Mouse (Mus musculus) liver, adult 2 months (tissue): ENCODE measurements around the gene Ccdc177. TPM values are rescaled to one million over a fixed set of nuclear protein-coding genes. Genes with fewer than 3 reads are reported as not detected.

Source experiments
- DNase-seq: peaks from one replicate; pipeline ENCODE4 v3.0.0-alpha.2; 2011; ENCODE audit warnings: low read depth, low spot score; ENCODE audit errors: extremely low read depth
- H3K27ac ChIP-seq: fragments of 200-500 bp; replicated peaks from 2 replicates; pipeline ENCODE4 v1.5.1; 2012; ENCODE audit warnings: low read depth, mild to moderate bottlenecking, control low read depth, inconsistent platforms, low read length; ENCODE audit not compliant: insufficient read depth
- H3K27me3 ChIP-seq: fragments of 200-500 bp; 2 replicates; pipeline ENCODE4 v1.6.1; 2012; ENCODE audit warnings: mild to moderate bottlenecking, moderate library complexity, low read length, inconsistent platforms; ENCODE audit not compliant: control insufficient read depth, insufficient read depth
- H3K36me3 ChIP-seq: fragments of 200-500 bp; 2 replicates; pipeline ENCODE4 v1.6.1; 2012; ENCODE audit warnings: low read length, inconsistent platforms; ENCODE audit not compliant: control insufficient read depth, insufficient read depth
- H3K4me1 ChIP-seq: fragments of 200-500 bp; 2 replicates; pipeline ENCODE4 v1.6.1; 2011; ENCODE audit warnings: low read length; ENCODE audit not compliant: control insufficient read depth, insufficient read depth
- H3K4me3 ChIP-seq: fragments of 200-500 bp; 2 replicates; pipeline ENCODE4 v1.5.1; 2011; ENCODE audit warnings: low read depth, mild to moderate bottlenecking, control low read depth, low read length, moderate library complexity; ENCODE audit not compliant: insufficient read depth
- H3K79me2 ChIP-seq: fragments of 200-500 bp; 2 replicates; pipeline ENCODE4 v1.6.1; 2012; ENCODE audit warnings: inconsistent platforms, mild to moderate bottlenecking, low read length, moderate library complexity; ENCODE audit not compliant: control insufficient read depth, insufficient read depth
- H3K9ac ChIP-seq: fragments of 200-500 bp; 2 replicates; pipeline ENCODE4 v1.6.1; 2012; ENCODE audit warnings: low read depth, mild to moderate bottlenecking, control low read depth, inconsistent platforms, low read length
- CTCF ChIP-seq: fragments of 200-500 bp; IDR thresholded peaks from 2 replicates; pipeline ENCODE4 v1.5.1; 2011; ENCODE audit warnings: low read depth, low read length, control low read depth
- POLR2A ChIP-seq: fragments of 200-500 bp; IDR thresholded peaks from 2 replicates; pipeline ENCODE4 v1.6.1; 2011; ENCODE audit warnings: low read length, control low read depth; ENCODE audit not compliant: insufficient read depth; ENCODE audit errors: extremely low read depth
- WGBS: fragments of 180-500 bp; shearing (Covaris S2); methylation state at CpG from one replicate; pipeline ENCODE4 v1.1.7; 2018; 5-methylcytosine and 5-hydroxymethylcytosine counted together
- polyA plus RNA-seq: library from polyadenylated mRNA; depleted of rRNA; stranded (reverse); fragments of >200 nt; gene quantifications from 2 replicates; pipeline ENCODE4 v1.2.3, GENCODE M21; 2012
- total RNA-seq: library from RNA; depleted of rRNA; stranded (reverse); fragments of >200 nt; gene quantifications from 2 replicates; pipeline ENCODE4 v1.2.3, GENCODE M21; 2014

Ccdc177 gene
- total and polyA plus RNA-seq, 2 experiments: not detected

- peaks cover 4% of the 10 kb centered on the region; the same call in 1 of the 2 replicates for H3K4me1 ChIP-seq
- H3K4me3 ChIP-seq: peak overlapping the region; percentile 59; the same call in 1 of the 2 replicates
- no peaks in the 10 kb centered on the region for H3K36me3 ChIP-seq
- DNase-seq: peak; percentile 35
- H3K79me2 ChIP-seq: no peaks in the 10 kb centered on the region
- H3K9ac ChIP-seq: peak overlapping the region; percentile 67
- H3K27ac ChIP-seq: no peak overlapping the region
- H3K27me3 ChIP-seq: peaks cover 27% of the 10 kb centered on the region; the same call in 1 of the 2 replicates
- TF ChIP-seq CTCF (no peak), POLR2A (no peak)
- WGBS: under 1% methylated on average over 113 of the region's 122 CpGs
These were observed 2.5 kb downstream of the Ccdc177 start for GRCm38 (mm10) chr12:80757751-80758558.

GRCm38 (mm10) chr12:80751556-80751955, 8.9 kb downstream of the Ccdc177 start:
- no peaks in the 10 kb centered on the region for H3K4me1 ChIP-seq
- 91% methylated on average over 6 of the region's 6 CpGs for WGBS
- H3K79me2 ChIP-seq: no peaks in the 10 kb centered on the region
- TF ChIP-seq CTCF (no peak), POLR2A (no peak)
- no peak overlapping the region for H3K4me3 ChIP-seq
- H3K9ac ChIP-seq: no peak overlapping the region
- no peak for DNase-seq
- no peaks in the 10 kb centered on the region for H3K36me3 ChIP-seq
- no peak overlapping the region for H3K27ac ChIP-seq
- H3K27me3 ChIP-seq: peaks cover 3% of the 10 kb centered on the region; the same call in 1 of the 2 replicates

GRCm38 (mm10) chr12:80746031-80746813, 14.3 kb downstream of the Ccdc177 start:
- Histone ChIP-seq H3K4me1 (no peaks in the 10 kb centered on the region), H3K4me3 (no peak overlapping the region), H3K79me2 (no peaks in the 10 kb centered on the region), H3K27me3 (peaks cover 3% of the 10 kb centered on the region; the same call in 1 of the 2 replicates), H3K36me3 (no peaks in the 10 kb centered on the region), H3K27ac (no peak overlapping the region), H3K9ac (no peak overlapping the region)
- no peak for DNase-seq
- TF ChIP-seq POLR2A (no peak), CTCF (no peak)
- 70% methylated on average over 8 of the region's 8 CpGs for WGBS

GRCm38 (mm10) chr12:80744614-80745013, 15.9 kb downstream of the Ccdc177 start:
- H3K4me3 ChIP-seq: no peak overlapping the region
- H3K27me3 ChIP-seq: peaks cover 3% of the 10 kb centered on the region; the same call in 1 of the 2 replicates
- H3K9ac ChIP-seq: no peak overlapping the region
- H3K79me2 ChIP-seq: no peaks in the 10 kb centered on the region
- 90% methylated on average over 1 of the region's 1 CpGs for WGBS
- H3K36me3 ChIP-seq: no peaks in the 10 kb centered on the region
- no peak overlapping the region for H3K27ac ChIP-seq
- no peaks in the 10 kb centered on the region for H3K4me1 ChIP-seq
- no peak for DNase-seq
- TF ChIP-seq CTCF (no peak), POLR2A (no peak)

GRCm38 (mm10) chr12:80739482-80739881, 21.0 kb downstream of the Ccdc177 start:
- DNase-seq: no peak
- H3K4me1 ChIP-seq: no peaks in the 10 kb centered on the region
- no peaks in the 10 kb centered on the region; the same call in 1 of the 2 replicates for H3K27me3 ChIP-seq

More at GRCm38 (mm10) chr12:80739482-80739881, 21.0 kb downstream of the Ccdc177 start:
- TF ChIP-seq CTCF (peak; percentile 82), POLR2A (no peak)
- H3K9ac ChIP-seq: no peak overlapping the region
- H3K36me3 ChIP-seq: no peaks in the 10 kb centered on the region
- WGBS: 23% methylated on average over 9 of the region's 9 CpGs
- H3K79me2 ChIP-seq: no peaks in the 10 kb centered on the region
- no peak overlapping the region for H3K27ac ChIP-seq
- no peak overlapping the region for H3K4me3 ChIP-seq
